Mouse (Mus musculus): Measurements from ENCODE around the gene Mrm1. TPM values are rescaled to one million over a fixed set of nuclear protein-coding genes. Genes with fewer than 3 reads are reported as not detected.

Gene Mrm1
- polyA plus RNA-seq, 1 experiment = 6.9 TPM

- H3K27ac ChIP-seq (replicated peaks; ENCODE audit: low read depth, low read length) = no peak overlapping the region
- H3K4me3 ChIP-seq (ENCODE audit: insufficient read depth, low read depth, low read length) = no peak overlapping the region
- H3K4me1 ChIP-seq (ENCODE audit: control insufficient read depth, insufficient read depth, insufficient read length, low read length) = no peaks in the 10 kb centered on the region
Observed at GRCm38 (mm10) chr11:84780143-84780870, 39.0 kb downstream of the Mrm1 start.

GRCm38 (mm10) chr11:84775560-84775959 lies 43.8 kb downstream of the Mrm1 start:
- no peak overlapping the region for H3K27ac ChIP-seq (replicated peaks; ENCODE audit: low read depth, low read length)
- no peak overlapping the region for H3K4me3 ChIP-seq (ENCODE audit: insufficient read depth, low read depth, low read length)
- H3K4me1 ChIP-seq (ENCODE audit: control insufficient read depth, insufficient read depth, insufficient read length, low read length) = no peaks in the 10 kb centered on the region

DNA sequence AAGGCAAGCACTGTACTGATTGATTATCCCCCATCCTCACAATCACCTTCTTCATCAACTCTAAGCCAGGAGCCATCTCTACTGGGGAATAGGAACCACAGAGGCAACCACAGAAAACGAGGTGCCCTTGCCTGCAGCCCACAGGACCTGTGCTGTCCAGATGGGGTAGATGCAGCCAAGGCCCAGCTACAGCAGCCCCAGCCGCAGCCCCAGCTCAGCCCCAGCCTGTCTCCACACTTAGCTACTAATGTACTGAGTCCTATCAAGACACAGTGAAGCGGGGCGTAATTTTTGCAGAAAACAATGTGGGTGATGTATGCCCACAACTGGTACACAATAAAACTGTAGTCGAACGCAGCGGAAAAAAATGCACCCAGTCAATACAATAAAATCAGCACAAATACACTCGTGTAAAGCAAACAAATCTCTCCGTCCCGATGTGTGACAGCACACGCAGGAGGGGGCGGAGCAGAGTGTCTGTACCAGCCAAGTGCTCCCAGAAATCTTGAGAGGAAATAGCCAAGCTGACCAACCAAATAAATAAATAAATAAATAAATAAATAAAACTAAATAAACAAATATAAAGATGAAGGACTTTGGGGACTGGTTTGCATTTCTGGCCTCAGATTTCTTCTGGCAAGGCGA lies 44.3 kb downstream of the Mrm1 start:
- Histone ChIP-seq H3K4me1 (ENCODE audit: control insufficient read depth, insufficient read depth, insufficient read length, low read length) (no peaks in the 10 kb centered on the region), H3K27ac (replicated peaks; ENCODE audit: low read depth, low read length) (no peak overlapping the region), H3K4me3 (ENCODE audit: insufficient read depth, low read depth, low read length) (no peak overlapping the region)

DNA sequence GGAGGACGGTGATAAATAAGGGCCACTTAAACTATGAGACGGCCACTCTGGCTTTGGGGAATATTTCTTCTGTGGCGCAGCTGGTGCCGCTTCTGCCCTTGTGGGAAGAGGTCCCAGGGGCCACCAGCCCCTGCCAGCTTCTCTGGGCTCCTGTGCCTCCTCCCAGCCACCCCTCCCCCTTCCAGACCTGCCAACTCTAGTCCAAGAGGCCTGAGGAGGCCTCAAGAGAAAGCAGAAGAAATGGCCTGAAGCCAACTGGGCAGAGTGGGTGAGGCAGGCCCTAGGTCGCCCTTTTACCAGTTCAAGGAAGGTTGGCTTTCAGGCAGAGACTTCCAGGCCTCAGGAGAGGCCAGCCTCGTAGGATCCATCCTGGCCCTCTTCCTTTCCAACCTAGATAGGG lies 51.4 kb downstream of the Mrm1 start:
- no peak overlapping the region for H3K4me3 ChIP-seq (ENCODE audit: insufficient read depth, low read depth, low read length)
- H3K4me1 ChIP-seq (ENCODE audit: control insufficient read depth, insufficient read depth, insufficient read length, low read length) = no peaks in the 10 kb centered on the region
- no peak overlapping the region for H3K27ac ChIP-seq (replicated peaks; ENCODE audit: low read depth, low read length)

GRCm38 (mm10) chr11:84765125-84765524 lies 54.2 kb downstream of the Mrm1 start:
- no peak overlapping the region for H3K27ac ChIP-seq (replicated peaks; ENCODE audit: low read depth, low read length)
- no peaks in the 10 kb centered on the region for H3K4me1 ChIP-seq (ENCODE audit: control insufficient read depth, insufficient read depth, insufficient read length, low read length)
- no peak overlapping the region for H3K4me3 ChIP-seq (ENCODE audit: insufficient read depth, low read depth, low read length)

DNA sequence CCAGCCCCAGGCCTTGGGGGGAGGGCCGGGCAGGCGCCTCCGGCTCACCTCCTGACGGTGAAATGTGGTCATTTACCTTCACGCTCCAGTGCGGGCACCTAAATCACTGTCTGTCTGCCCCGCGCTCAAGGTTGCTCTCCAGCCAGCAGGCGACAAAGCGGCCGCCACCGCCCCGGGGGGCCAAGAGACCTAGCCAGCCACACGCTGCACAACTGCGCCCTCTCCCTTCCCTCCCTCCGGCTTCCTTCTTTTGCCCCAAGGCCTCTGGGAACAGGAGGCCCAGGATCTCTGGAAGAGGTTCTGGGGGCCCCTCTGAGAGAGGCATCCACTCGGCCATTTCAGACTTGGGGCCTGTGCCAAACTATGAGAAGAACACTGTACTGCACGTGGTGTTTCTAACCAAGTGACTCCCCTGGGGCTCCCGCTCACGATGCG lies 54.8 kb downstream of the Mrm1 start:
- Histone ChIP-seq H3K4me3 (ENCODE audit: insufficient read depth, low read depth, low read length) (no peak overlapping the region), H3K27ac (replicated peaks; ENCODE audit: low read depth, low read length) (no peak overlapping the region)

DNA sequence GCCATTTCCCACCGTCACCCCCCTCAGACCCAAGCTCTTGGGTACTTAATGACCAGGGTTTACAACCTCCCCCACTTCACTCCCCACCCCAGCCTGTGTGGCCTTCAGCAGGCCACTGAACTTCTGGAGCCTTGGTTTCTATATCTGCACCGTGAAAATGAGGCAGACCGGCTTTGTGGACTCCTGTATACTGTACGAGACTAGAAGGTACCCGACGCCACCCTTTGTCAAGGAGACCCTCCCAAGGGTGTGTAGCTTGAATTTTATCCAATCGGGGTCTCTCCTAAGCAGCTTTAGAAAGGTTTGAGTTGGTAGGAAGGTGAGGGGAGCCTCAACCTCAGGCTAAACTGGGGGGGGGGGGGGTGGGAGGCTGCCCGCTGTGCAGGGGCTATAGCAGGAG lies 55.2 kb downstream of the Mrm1 start:
- Histone ChIP-seq H3K4me3 (ENCODE audit: insufficient read depth, low read depth, low read length) (no peak overlapping the region), H3K4me1 (ENCODE audit: control insufficient read depth, insufficient read depth, insufficient read length, low read length) (no peaks in the 10 kb centered on the region), H3K27ac (replicated peaks; ENCODE audit: low read depth, low read length) (no peak overlapping the region)

More for the DNA sequence above, 54.8 kb downstream of the Mrm1 start:
- H3K4me1 ChIP-seq (ENCODE audit: control insufficient read depth, insufficient read depth, insufficient read length, low read length) = no peaks in the 10 kb centered on the region

Other genes with a start within 250 kb of the Mrm1 start
- 18.6 and 22.3 TPM in 2 replicates for gene Dhrs11, start 9.5 kb upstream of the Mrm1 start, polyA plus RNA-seq (2012; ENCODE audit: insufficient read depth, insufficient read length, missing spikeins)
- gene Ggnbp2, start 51.3 kb upstream of the Mrm1 start, polyA plus RNA-seq (2012; ENCODE audit: insufficient read depth, insufficient read length, missing spikeins) = 60.0 and 66.9 TPM in 2 replicates
- 3.5 and 3.6 TPM in 2 replicates for gene Myo19, start 60.6 kb upstream of the Mrm1 start, polyA plus RNA-seq (2012; ENCODE audit: insufficient read depth, insufficient read length, missing spikeins)
- gene Pigw, start 60.8 kb upstream of the Mrm1 start, polyA plus RNA-seq (2012; ENCODE audit: insufficient read depth, insufficient read length, missing spikeins) = 3.5 and 4.7 TPM in 2 replicates
- 18.5 and 22.0 TPM in 2 replicates for gene Znhit3, start 96.9 kb upstream of the Mrm1 start, polyA plus RNA-seq (2012; ENCODE audit: insufficient read depth, insufficient read length, missing spikeins)
- gene Car4, start 138.3 kb upstream of the Mrm1 start, polyA plus RNA-seq (2012; ENCODE audit: insufficient read depth, insufficient read length, missing spikeins) = 26.3 and 58.9 TPM in 2 replicates